Mouse (Mus musculus) brain, embryonic 14.5 days (tissue): Measurements from ENCODE around the gene Map2k1.

ENCODE experiments used
- CTCF ChIP-seq: fragments of 200-500 bp; IDR thresholded peaks from 2 replicates; pipeline ENCODE4 v1.5.1; 2012; ENCODE audit warnings: inconsistent platforms, mild to moderate bottlenecking, moderate library complexity, borderline replicate concordance; ENCODE audit not compliant: insufficient read depth, insufficient read length; ENCODE audit errors: extremely low read depth
- POLR2A ChIP-seq: fragments of 200-500 bp; IDR thresholded peaks from 2 replicates; pipeline ENCODE4 v1.6.1; 2012; ENCODE audit warnings: mild to moderate bottlenecking, inconsistent platforms, borderline replicate concordance; ENCODE audit not compliant: poor library complexity, insufficient read depth, insufficient read length, severe bottlenecking; ENCODE audit errors: extremely low read depth

GRCm38 (mm10) chr9:64216641-64217040 is 36.8 kb downstream of the Map2k1 start:
- TF ChIP-seq CTCF: no peak
- TF ChIP-seq POLR2A: no peak
